Mouse (Mus musculus) liver, adult (tissue): ENCODE results near the gene Spns2.

ENCODE experiments used
- GATA4 ChIP-seq: IDR thresholded peaks from 2 replicates; pipeline ENCODE4 v1.6.1; 2014; ENCODE audit warnings: mild to moderate bottlenecking, low read length; ENCODE audit not compliant: insufficient replicate concordance

Spns2 gene

DNA sequence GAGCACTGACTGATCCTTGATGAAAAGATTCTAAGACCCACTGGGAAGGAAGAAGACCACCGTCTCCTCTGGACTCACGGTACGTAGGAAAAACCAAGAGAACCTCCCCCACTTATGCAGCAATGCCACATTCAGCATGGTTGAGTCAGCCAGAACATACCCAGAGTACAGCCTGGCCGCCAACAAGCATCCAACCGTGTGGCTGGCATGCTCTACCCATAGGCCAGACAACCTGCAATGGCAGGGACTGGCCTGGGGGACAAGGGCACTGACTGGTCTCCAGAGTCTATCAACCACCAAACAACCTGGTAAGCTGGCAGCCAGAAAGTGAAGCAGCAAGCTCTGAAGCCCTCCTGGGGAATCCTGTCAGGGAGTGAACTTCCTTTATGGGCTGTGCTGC, 18.9 kb upstream of the Spns2 start:
- TF ChIP-seq GATA4 = no peak

DNA sequence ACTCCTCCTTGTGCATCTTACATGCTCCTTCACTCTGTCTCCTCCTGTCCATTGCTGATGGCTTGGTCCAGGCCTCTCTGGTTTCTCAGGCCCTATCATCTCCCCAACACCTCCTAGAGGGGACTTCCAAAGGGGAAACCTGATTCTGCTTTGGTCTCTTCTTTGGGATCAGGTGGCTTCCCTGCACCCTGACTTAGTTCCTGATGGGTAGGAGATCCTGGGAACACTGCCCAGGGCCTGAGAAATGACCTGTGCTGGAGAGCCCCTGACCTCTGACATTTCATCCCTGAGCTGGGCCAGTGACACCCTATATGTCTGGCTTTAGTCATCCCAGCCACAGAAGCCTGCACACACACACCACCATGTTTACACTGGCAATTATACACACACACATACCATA, 17.9 kb upstream of the Spns2 start:
- no peak for TF ChIP-seq GATA4

DNA sequence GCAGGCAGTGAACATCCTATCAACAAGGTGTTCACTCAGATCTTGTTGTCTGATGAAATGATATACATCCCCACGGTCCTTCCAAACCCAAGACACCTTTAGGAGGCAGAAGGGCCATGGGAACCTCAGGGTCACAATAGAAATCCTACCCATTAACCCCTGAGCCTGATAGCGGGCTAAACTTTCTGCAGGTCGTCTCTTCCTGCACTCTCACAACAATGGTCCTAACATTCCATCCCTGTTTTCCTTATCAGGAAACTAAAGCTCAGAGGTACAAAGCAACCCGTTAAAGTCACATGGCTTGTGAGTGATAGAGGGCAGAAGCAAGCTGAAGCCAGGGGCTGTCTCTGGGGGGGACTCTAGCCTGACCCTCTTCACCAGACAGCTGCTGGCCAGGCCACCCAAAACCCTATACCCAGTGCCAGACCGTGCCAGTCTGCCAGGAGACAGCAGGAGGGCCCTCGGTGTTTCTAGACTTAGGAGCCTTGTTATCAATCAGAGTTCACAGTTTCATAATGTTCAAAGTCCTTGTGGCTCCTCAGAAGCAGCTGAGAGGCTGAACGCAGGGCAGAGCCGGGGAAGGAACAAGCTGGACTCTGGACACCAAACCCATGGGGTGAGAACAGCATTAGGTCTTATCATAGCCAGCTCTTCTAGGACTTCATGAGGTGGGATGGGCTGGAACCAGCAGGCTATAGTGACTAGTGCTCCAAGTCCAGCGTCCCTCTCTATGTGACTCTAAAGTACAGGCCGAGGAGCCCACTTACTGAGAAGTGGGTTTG, 14.5 kb upstream of the Spns2 start:
- 0 out of 2 replicates have a peak, but pooled peaks have one; percentile 13 for TF ChIP-seq GATA4

DNA sequence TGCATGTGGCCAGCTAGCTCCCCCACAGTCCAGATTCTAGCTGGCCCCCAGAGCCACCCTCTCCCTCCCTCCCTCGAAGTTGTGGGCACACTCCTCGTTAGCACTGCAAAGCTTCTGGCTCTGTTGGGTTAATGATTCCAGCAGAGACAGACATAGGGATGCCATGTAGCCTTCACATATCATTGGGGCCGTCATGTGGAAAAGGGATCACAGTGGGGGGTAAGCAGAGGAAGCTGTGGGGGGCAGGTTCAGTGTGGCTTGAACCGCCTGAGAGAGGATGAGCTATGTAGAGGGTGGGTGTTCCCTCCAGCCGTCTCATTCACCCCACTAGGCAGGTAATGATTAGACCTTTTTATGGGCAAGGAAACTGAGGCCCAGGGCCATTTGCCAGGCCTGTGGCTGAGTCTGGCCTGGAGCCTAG, 13.8 kb upstream of the Spns2 start:
- no peak for TF ChIP-seq GATA4

DNA sequence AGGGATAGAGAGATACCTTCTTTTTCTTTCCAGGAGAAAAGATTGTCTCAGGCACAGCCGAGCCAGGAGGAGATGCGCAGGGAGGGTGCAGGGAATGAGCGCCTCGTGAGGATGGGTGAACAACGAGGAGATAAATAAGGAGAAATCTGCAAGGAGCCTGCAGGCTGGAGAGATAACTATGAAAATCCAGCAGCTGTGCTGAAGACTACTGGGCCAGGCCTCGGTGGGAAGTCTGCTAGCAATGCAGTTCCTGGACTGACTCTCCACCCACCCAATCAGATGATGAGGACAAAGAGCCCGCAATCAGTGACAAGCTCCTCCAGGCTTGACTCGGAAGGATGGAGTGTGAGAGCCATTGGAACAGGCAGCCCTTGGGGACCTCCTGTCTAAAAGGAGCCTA, 12.5 kb upstream of the Spns2 start:
- TF ChIP-seq GATA4 = no peak

DNA sequence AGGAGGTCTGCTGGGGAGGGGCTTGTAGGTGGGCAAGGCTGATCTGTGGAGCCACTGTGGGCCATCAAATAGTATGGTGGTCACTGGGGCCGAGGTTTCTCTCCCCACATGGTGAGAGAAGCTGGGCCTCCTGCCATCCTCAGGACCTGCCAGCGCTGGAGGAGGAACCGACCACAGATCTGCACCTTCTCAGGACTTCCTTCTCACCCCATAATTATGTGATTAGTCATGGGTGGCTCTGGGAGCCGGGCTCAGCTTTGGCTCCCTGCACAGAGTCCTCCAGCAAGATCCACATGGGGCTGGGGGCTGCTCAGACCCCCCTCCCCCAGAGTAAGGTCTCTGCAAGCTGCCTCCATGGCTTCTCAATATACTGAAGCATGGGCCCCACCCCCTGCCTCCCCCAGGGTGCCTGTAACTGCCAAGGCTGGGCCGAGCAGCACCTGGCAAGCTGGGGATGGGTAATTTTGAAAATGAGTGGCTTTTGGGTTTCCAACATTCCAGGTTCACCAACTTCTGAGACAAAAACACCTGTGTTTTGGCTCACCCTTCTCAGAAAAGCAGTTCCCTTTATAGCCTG, 11.8 kb upstream of the Spns2 start:
- no peak for TF ChIP-seq GATA4

DNA sequence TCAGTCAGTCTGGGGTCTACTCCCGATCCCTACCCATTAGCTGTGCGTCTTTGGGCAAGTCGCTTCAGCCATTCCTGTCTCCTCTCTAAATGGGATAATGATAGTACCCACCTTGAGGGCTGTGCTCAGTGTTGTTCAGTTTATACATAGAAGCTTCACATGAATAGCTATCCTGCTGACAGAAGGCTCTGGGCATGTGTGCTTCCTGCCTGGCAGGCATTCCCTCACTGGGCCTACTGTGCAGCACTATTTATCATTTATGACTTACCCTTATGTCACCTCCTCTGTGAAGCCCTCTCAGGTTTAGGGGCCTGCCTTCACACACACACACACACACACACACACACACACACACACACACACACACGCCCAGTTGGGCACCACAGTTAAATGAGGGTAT, 10.4 kb upstream of the Spns2 start:
- no peak for TF ChIP-seq GATA4

DNA sequence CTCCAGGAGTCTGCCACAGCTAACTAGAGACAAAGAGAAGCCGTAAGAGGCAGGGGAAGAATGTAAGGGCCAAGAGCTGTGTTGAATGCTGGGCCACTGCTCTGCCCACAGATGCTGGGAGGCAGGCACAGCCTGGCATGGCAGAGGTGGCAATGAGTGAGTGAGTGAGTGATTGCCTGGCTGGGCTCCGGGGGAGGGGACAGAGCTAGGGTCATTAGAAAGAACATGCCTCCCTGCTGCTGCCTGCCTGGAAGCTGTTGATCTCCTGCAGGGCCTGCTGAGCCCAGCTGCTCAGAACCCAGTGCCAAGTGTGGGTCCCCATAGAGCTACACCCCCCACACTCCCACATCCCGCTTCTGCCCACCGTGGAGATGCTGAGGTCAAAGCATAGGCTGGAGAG, 7.7 kb upstream of the Spns2 start:
- TF ChIP-seq GATA4 = no peak

DNA sequence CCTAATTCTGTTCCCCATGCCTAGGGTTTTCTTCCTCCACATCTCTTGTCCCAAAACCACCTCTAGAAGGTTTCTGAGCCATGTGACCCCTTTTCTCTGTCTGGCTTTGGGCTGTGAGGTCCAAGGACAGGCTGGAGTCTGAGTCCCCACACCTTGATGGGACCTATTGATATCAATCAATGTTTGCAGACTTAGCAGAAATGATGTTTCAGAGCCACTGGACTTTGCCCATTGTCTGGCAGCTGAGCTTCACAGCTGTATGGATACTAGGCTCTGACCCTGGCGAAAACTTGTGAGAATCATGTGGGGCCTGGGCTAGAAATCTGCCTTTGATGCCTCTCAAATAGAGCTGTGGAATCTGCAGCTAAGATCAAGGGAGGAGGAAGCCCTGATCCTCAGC, 7.1 kb upstream of the Spns2 start:
- TF ChIP-seq GATA4 = no peak

DNA sequence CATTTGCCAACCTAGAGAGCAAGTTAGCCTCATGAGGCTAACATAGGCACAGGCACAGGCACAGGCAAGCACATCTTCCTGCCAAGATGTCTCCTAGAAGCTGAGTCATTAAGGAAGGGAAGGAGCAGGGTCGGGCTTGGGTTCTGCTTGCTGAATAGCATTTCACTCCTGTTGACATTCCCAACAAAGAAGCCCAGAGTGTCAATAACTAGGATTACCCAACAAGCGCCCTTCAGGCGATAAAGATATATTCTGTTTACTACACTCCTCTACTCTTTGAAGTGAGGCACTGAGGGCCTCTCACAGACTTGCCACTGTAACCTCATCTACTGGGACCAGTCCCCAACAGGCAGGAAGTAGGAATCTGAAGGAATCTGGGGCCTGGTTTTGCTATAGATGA, 6.4 kb upstream of the Spns2 start:
- TF ChIP-seq GATA4 = no peak

DNA sequence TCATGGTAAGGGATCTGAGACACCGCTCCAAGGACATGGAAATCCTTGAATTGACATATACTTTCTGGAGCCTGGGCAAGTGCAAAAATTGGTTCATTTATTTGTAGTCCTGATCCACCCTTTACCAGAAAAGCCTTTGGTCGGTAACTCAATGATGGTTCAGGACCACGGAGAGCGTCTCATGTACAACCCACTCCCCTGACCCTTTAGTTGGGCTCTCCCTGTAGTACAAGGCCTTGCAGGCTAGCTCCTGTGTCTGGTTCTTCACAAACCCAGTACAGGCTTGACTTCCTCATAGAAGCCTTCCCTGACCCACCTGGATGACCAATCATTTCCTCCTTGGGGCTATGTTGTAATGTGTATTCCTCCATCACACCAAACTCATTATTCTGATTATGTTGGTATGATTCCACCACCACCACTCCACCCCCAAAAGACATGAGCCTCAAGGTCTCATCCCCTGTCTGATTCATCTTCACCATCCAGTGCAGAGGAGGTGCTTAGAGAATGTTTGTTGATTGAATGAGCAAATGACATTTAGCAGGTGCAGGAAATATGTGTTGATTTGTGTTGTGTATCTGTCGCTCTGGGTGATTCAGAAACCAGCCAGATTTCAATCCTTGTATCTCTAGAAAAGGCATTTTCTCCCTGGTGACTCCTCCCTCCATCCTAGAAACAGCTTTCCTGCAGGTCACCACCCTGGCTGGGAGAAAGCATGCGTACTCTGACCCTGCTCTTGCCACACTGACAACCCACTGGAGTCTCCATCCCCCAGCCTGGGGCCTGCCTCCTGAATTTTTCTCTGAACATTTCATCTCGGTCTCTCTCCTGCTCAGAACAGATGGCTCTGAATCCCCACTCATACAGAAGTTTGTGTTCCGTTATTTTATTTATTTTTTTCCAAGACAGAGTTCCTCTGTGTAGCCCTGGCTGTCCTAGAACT, 4.6 kb upstream of the Spns2 start:
- no peak for TF ChIP-seq GATA4

DNA sequence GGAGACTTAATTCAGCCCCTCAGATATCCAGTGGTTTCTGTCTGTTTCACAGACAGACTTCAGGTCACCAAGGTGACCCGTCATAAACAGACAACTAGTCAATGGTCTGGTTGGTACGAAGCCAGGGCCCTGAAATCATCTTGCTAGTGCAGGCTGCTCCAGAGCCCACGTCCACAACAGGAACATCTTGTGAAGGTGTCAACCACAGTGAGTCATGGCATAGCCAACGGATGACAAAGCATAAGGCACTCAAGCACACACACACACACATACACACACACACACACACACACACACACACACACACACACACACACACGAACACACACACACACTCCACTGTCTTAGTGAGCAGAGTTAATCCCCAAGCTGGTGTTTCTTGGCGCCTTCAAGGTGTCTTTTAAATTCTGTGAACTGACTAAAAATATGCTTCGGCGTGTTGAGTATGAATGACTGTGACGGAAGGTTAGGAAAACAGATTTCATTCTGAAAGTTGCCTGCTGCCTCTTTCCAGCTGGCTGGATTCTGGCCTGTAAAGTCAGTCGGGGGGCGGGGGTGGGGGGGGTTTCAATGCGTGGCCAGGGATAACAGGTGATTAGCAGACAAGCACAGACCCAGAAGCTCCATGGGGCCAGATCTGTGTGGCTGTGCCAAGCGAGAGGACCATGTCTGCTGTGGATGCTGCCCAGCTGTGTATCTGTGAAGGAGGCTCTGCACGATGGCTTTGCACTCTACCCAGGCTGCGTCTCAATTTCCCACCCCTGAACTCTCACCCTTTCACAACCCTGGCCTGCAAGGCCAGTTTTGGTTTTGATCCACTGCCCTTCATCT, 1.6 kb upstream of the Spns2 start:
- no peak for TF ChIP-seq GATA4

DNA sequence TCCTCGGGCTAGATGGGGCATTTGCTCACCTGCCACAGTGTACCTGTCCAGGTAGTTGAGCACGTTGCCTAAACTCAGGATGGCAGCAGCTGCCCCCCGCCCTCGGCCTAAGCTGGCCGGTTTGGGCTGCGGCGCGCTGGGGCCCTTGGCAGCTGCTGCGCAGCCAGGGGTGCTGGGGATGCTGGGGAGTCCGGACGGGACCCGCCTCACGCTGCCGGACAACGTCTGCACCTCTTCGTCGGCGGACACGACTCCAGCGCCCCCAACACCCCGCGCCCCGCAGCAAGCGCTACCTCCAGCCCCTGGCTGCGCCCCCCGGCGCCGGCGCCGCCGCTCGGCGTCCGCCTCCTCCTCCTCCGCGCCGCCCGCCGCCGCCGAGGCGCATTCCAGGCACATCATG, 307 bp downstream of the Spns2 start:
- no peak for TF ChIP-seq GATA4

DNA sequence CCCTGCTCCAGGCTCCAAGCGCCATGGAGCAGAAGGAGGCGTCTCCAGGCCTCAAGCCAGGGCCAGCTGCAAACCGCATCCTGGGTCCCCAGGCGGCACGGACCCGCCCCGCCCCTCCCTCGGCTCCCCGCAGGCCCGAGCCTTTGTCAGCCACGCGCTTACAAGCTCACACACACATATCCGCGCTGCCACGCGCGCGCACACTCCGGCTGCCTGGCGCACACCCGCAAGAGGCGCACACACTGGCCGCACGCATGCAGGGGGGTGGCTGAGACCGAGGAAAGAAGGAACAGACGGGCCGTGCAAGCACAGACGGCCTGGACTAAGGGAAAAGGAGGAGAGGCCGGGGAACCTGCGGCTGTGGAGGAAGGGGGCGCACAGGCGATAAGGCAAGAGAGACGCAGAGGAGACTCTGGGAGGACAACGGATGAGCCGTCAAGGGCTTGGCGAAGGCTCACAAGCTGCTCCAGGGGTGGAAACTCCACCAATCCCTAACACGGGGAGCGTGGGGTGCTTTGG, 892 bp downstream of the Spns2 start:
- no peak for TF ChIP-seq GATA4

DNA sequence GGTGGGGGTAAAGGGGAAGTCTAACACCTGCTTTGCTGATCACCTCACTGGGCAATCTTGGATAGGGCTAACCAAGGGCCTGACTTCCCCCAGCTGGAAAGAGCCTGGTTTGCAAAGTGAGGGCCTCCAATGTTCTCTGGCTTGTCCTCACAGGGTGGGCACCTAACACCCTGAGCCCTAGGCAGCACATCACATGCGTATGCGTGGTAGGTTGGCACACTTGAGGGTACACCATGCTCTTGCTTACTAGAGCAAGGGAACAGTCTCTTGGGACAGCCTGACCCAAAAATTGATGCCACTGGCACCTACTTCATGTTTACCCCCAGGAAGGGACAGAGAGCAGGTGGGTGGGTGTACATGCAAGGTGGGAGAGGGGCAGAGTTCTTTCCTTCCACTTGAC, 2.0 kb downstream of the Spns2 start:
- TF ChIP-seq GATA4 = no peak

DNA sequence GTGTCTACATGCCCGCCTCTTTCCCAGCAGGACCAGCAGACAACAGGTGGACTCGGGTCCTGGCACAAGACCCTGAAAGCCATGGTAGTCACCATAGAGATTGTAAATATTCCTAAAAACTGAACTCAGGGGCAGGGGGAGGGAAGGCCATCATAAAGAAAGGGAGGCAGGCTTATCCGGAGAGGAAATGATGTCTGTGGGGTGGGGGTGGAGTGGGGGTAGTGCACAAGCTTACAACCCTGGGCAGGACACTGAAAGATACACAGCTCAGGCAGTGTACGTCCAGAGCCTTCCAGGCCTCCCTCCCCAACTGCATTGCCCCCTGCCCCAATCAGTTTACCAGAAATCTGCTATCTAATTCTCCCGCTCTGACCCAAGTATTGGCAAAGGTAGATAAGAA, 2.5 kb downstream of the Spns2 start:
- no peak for TF ChIP-seq GATA4
